Mouse (Mus musculus): ENCODE data around the gene Rasa2.

DNA sequence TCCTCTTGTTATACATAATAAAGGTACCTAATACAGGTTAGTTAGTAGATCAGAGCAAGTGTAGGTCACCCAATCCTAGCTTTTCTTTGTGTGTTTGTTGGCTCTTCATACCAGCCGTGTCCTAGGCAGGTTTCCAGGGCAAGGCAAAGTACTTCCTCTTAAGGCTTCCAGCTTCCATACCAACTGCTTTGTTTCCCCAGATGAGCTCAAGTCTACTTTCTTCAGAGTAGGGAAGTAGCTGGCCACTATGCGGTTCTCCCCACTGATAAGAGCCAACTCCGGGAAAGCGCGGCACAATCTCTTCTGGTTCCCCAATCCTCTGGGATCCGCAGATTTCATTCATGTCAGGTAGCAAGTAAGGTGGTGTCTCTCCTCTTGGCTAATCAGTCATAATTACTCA lies 72.3 kb downstream of the Rasa2 start:
- no peak for TF ChIP-seq CTCF (IDR thresholded peaks at IDR 0.05; ENCODE audit: borderline replicate concordance, extremely low read depth, insufficient read depth, insufficient read length)
- no peak for TF ChIP-seq POLR2A (IDR thresholded peaks at IDR 0.05; ENCODE audit: borderline replicate concordance, extremely low read depth, insufficient read depth, insufficient read length, poor library complexity, severe bottlenecking)

All from brain, embryonic 14.5 days (tissue).